Mouse (Mus musculus) bone marrow, adult 2 months (tissue): Measurements from ENCODE around the gene Cyb5r3.

ENCODE experiments used
- CTCF ChIP-seq: fragments of 200-500 bp; IDR thresholded peaks from 2 replicates; pipeline ENCODE4 v1.5.1; 2011; ENCODE audit warnings: low read length, control low read depth; ENCODE audit not compliant: control insufficient read depth, insufficient read depth
- POLR2A ChIP-seq: fragments of 200-500 bp; IDR thresholded peaks from 2 replicates; pipeline ENCODE4 v1.6.1; 2011; ENCODE audit warnings: low read depth, mild to moderate bottlenecking, control low read depth, low read length, borderline replicate concordance; ENCODE audit not compliant: control insufficient read depth

DNA sequence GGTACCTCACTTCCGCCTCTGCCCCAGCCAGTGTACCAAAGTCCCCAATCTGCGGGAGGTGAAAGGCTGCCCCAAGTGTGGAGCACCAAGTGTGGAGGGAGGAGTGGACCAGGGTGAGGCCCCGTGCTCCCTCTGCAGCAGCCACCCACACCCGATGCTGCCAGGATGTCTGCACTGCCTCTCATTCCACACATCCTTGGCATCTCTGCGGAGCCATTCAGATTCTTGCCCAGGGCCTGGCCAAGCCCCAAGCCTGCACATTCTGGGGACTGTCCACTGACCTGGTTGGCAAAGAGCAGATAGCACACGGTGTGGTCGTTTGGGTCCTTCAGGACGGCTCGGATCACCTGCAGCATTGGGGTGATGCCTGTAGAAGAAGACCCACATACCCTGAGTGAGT is 12.6 kb downstream of the Cyb5r3 start:
- no peak for TF ChIP-seq CTCF
- TF ChIP-seq POLR2A = no peak
